Mouse (Mus musculus) embryonic facial prominence, embryonic 15.5 days (tissue): Measurements from ENCODE around the gene Igsf6. TPM values are rescaled to one million over a fixed set of nuclear protein-coding genes. Genes with fewer than 3 reads are reported as not detected.

Experiments
- ATAC-seq: fragments of 200-750 bp; cut with Nextera tagmentation; 2 replicates; pipeline ENCODE4 v1.8.0; 2017; ENCODE audit warnings: low read depth, moderate TSS enrichment; ENCODE audit not compliant: insufficient number of reproducible peaks, low FRiP score, low TSS enrichment
- H3K27ac ChIP-seq: fragments of 300-500 bp; sonication (generic); replicated peaks from 2 replicates; pipeline ENCODE4 v1.5.1; 2015; ENCODE audit warnings: mild to moderate bottlenecking, inconsistent platforms
- H3K27me3 ChIP-seq: fragments of 300-500 bp; sonication (generic); 2 replicates; pipeline ENCODE4 v1.6.1; 2015; ENCODE audit warnings: inconsistent platforms
- H3K36me3 ChIP-seq: fragments of 300-500 bp; sonication (generic); 2 replicates; pipeline ENCODE4 v1.6.1; 2015; ENCODE audit warnings: mild to moderate bottlenecking, inconsistent platforms
- H3K4me1 ChIP-seq: fragments of 300-500 bp; sonication (generic); 2 replicates; pipeline ENCODE4 v1.6.1; 2015; ENCODE audit warnings: inconsistent platforms
- H3K4me2 ChIP-seq: fragments of 300-500 bp; sonication (generic); replicated peaks from 2 replicates; pipeline ENCODE4 v1.6.1; 2015; ENCODE audit warnings: mild to moderate bottlenecking, inconsistent platforms
- H3K4me3 ChIP-seq: fragments of 300-500 bp; sonication (generic); replicated peaks from 2 replicates; pipeline ENCODE4 v1.5.1; 2015; ENCODE audit warnings: mild to moderate bottlenecking, inconsistent platforms
- H3K9ac ChIP-seq: fragments of 300-500 bp; sonication (generic); 2 replicates; pipeline ENCODE4 v1.6.1; 2015; ENCODE audit warnings: inconsistent platforms
- H3K9me3 ChIP-seq: fragments of 300-500 bp; sonication (generic); replicated peaks from 2 replicates; pipeline ENCODE4 v1.6.1; 2016; ENCODE audit warnings: inconsistent platforms
- WGBS: fragments of 180-500 bp; shearing (Covaris S2); methylation state at CpG from one replicate; pipeline ENCODE4 v1.1.7; 2015; 5-methylcytosine and 5-hydroxymethylcytosine counted together
- polyA plus RNA-seq: library from polyadenylated mRNA; unstranded; fragments of >200 nt; fragmentation: Nextera tagmentation; extraction: Ambion mirVana; gene quantifications from 2 replicates; pipeline ENCODE4 v1.2.1, GENCODE M21; 2015

The Igsf6 gene
- polyA plus RNA-seq, 1 experiment from 2014 or later = 3.1 TPM

- no peak overlapping the region for H3K9ac ChIP-seq
- no peak overlapping the region for H3K4me2 ChIP-seq
- no peaks in the 10 kb centered on the region for H3K9me3 ChIP-seq
- H3K36me3 ChIP-seq = peaks cover 8% of the 10 kb centered on the region
- H3K4me1 ChIP-seq = peaks cover 13% of the 10 kb centered on the region; the same call in 1 of the 2 replicates
- no peak overlapping the region for H3K27ac ChIP-seq
- H3K27me3 ChIP-seq = no peaks in the 10 kb centered on the region
- no peak overlapping the region for H3K4me3 ChIP-seq
- WGBS = 59% methylated on average over 9 of the region's 9 CpGs
- ATAC-seq = peak; percentile 64
Measured at GRCm38 (mm10) chr7:121082949-121083513, 8.7 kb upstream of the Igsf6 start.

GRCm38 (mm10) chr7:121081816-121082215 lies 7.4 kb upstream of the Igsf6 start:
- Histone ChIP-seq H3K4me3 (no peak overlapping the region), H3K36me3 (peaks cover 18% of the 10 kb centered on the region), H3K4me1 (peaks cover 13% of the 10 kb centered on the region; the same call in 1 of the 2 replicates), H3K27ac (no peak overlapping the region), H3K9me3 (no peaks in the 10 kb centered on the region), H3K27me3 (no peaks in the 10 kb centered on the region), H3K9ac (no peak overlapping the region), H3K4me2 (no peak overlapping the region)
- WGBS = 44% methylated on average over 2 of the region's 2 CpGs
- ATAC-seq = no peak

GRCm38 (mm10) chr7:121081350-121081749 lies 7.0 kb upstream of the Igsf6 start, which contains the start of gene Otoa:
Gene Otoa (plus strand): TSS chr7:121081650.
- Histone ChIP-seq H3K9me3 (no peaks in the 10 kb centered on the region), H3K4me3 (no peak within 1 kb of the TSS), H3K4me1 (peaks cover 13% of the 10 kb centered on the region; the same call in 1 of the 2 replicates), H3K9ac (no peak within 1 kb of the TSS), H3K36me3 (peaks cover 20% of the 10 kb centered on the region), H3K4me2 (no peak within 1 kb of the TSS), H3K27ac (no peak within 1 kb of the TSS), H3K27me3 (no peaks in the 10 kb centered on the region)
- ATAC-seq = no peak
- 80% methylated on average over 4 of the region's 4 CpGs for WGBS

DNA sequence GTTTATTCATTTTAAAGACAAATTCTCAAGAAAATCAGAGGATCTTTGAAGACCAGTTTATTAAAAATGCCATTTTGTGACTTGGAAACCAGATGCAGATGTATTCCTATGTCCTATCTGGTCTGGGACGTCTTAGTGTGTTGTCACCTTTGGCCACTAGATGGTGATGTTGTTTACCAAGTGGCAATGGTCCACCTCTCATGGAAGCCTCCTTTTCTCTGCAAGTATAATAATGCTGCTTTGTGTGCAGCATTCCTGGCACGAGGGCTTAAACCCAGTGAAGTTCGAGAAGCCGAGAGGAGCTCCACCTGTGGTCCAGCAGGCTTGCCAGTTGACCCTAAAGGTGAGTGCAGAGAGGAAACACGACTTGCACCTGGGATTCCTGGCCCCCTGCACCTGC lies 3.5 kb upstream of the Igsf6 start:
- WGBS = 13% methylated on average over 5 of the region's 5 CpGs
- no peak overlapping the region for H3K9ac ChIP-seq

GRCm38 (mm10) chr7:121077311-121077710 lies 2.9 kb upstream of the Igsf6 start:
- ATAC-seq = no peak
- WGBS = 83% methylated on average over 6 of the region's 6 CpGs
- no peak overlapping the region for H3K27ac ChIP-seq

More for the DNA sequence above, 3.5 kb upstream of the Igsf6 start:
- Histone ChIP-seq H3K36me3 (peaks cover 35% of the 10 kb centered on the region), H3K4me3 (no peak overlapping the region), H3K9me3 (no peaks in the 10 kb centered on the region), H3K4me2 (no peak overlapping the region), H3K4me1 (0 out of 2 replicates have a peak, but pooled peaks cover 2% of the 10 kb centered on the region), H3K27me3 (no peaks in the 10 kb centered on the region), H3K27ac (no peak overlapping the region)
- 0 out of 2 replicates have a peak, but pooled peaks have one; percentile 51 for ATAC-seq

GRCm38 (mm10) chr7:121075416-121075815 lies 1.0 kb upstream of the Igsf6 start:
- Histone ChIP-seq H3K9ac (no peak overlapping the region), H3K4me2 (no peak overlapping the region), H3K36me3 (peaks cover 52% of the 10 kb centered on the region), H3K27me3 (no peaks in the 10 kb centered on the region), H3K4me1 (no peaks in the 10 kb centered on the region), H3K9me3 (no peaks in the 10 kb centered on the region), H3K27ac (no peak overlapping the region), H3K4me3 (no peak overlapping the region)
- 83% methylated on average over 5 of the region's 5 CpGs for WGBS
- no peak for ATAC-seq

More at GRCm38 (mm10) chr7:121077311-121077710, 2.9 kb upstream of the Igsf6 start:
- Histone ChIP-seq H3K36me3 (peaks cover 35% of the 10 kb centered on the region), H3K4me3 (no peak overlapping the region), H3K27me3 (no peaks in the 10 kb centered on the region), H3K4me2 (no peak overlapping the region), H3K4me1 (no peaks in the 10 kb centered on the region), H3K9me3 (no peaks in the 10 kb centered on the region), H3K9ac (no peak overlapping the region)

- H3K4me3 ChIP-seq = no peak overlapping the region
- H3K4me2 ChIP-seq = no peak overlapping the region
- no peaks in the 10 kb centered on the region for H3K27me3 ChIP-seq
- H3K9ac ChIP-seq = no peak overlapping the region
- H3K27ac ChIP-seq = no peak overlapping the region
- ATAC-seq = no peak
- WGBS = 78% methylated on average over 6 of the region's 6 CpGs
- H3K36me3 ChIP-seq = peaks cover 57% of the 10 kb centered on the region
- no peaks in the 10 kb centered on the region for H3K4me1 ChIP-seq
- H3K9me3 ChIP-seq = no peaks in the 10 kb centered on the region
Measured at GRCm38 (mm10) chr7:121074801-121075400, 529 bp upstream of the Igsf6 start.

DNA sequence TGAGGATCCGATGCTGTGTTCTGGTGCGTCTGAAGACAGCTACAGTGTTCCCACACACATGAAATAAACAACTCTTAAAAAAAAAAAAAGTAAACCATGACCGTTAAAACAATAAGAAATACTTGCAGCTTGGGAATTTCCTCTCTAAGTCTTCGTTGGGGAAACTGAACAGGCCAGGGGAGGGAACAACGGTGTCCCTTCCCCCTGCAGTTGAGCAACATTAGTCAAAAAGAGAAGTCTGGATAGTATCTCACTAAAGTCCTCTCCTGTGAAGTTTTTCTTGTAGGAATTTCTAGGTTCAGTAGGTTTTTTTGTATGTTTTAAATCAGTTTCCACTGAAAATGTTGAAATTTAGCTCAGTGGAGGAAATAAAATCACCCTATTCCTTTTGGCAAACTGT lies 1.9 kb downstream of the Igsf6 start:
- Histone ChIP-seq H3K27ac (no peak overlapping the region), H3K9ac (no peak overlapping the region), H3K36me3 (peaks cover 53% of the 10 kb centered on the region), H3K4me2 (no peak overlapping the region), H3K4me1 (no peaks in the 10 kb centered on the region), H3K27me3 (no peaks in the 10 kb centered on the region), H3K4me3 (no peak overlapping the region), H3K9me3 (no peaks in the 10 kb centered on the region)
- ATAC-seq = no peak
- 74% methylated on average over 5 of the region's 5 CpGs for WGBS

DNA sequence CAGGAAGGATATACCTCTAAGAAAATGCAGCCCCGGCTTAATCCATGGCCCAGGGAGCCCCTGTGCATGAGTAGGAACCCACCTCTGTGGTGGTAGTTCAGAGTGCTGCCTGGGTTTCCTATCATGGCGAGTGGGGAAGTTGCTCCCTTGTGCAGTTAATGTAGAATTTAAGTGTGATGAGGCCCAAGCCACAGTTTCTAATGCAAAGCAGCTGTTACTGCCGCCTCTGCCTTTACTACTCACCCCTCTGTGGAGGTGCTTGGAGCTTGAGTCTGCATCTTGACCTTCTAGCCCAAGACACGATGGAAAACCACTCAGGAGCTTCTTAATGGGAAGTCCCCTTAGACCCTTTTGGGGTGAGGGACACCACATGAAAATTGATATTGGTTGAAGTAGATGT lies 3.1 kb downstream of the Igsf6 start:
- H3K36me3 ChIP-seq = peaks cover 46% of the 10 kb centered on the region
- WGBS = 72% methylated on average over 4 of the region's 4 CpGs

GRCm38 (mm10) chr7:121064309-121064708 lies 10.1 kb downstream of the Igsf6 start:
- H3K36me3 ChIP-seq = peaks cover 31% of the 10 kb centered on the region
- no peaks in the 10 kb centered on the region for H3K27me3 ChIP-seq
- H3K9me3 ChIP-seq = no peaks in the 10 kb centered on the region
- WGBS = 59% methylated on average over 4 of the region's 4 CpGs
- no peaks in the 10 kb centered on the region for H3K4me1 ChIP-seq
- H3K4me2 ChIP-seq = no peak overlapping the region
- no peak overlapping the region for H3K9ac ChIP-seq
- ATAC-seq = no peak
- H3K4me3 ChIP-seq = no peak overlapping the region
- no peak overlapping the region for H3K27ac ChIP-seq

More for the DNA sequence above, 3.1 kb downstream of the Igsf6 start:
- H3K4me3 ChIP-seq = no peak overlapping the region
- H3K9me3 ChIP-seq = no peaks in the 10 kb centered on the region
- no peak overlapping the region for H3K4me2 ChIP-seq
- H3K4me1 ChIP-seq = no peaks in the 10 kb centered on the region
- no peak for ATAC-seq
- H3K27ac ChIP-seq = no peak overlapping the region
- no peaks in the 10 kb centered on the region for H3K27me3 ChIP-seq
- H3K9ac ChIP-seq = no peak overlapping the region

DNA sequence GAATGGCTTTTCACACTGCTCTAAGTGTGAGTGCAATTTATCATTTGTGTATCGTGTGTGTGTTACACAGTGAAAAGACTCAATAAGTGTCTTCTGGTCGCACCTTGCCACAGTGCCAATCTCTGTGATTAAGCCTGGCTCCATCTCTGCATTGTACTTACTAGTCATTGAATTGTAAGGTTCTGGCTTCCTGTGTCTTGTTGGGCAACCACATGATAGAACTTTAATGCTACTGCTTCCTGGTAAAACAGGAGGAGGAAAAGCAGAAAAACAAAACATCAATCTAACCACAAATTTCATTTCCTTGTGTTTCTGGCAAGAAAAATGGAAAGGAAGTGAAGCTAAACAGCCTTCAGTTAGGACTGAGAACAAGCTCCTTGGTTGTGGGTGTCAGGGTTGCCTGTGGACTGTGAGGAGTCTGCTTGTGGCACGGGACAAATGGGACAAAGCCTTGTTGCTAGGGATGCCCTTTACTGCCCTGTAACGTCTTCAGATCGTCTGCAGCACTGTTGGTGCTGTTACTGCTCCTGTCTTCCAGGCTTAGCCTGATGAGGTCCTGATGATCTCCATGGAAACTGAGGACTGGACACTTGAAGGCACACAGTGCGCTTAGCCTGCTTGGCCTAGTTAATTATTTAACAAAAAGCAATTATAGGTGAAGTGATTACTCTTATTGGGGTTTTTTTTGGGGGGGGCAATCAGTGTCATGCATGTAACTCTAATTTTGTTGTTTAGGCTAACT lies 14.7 kb downstream of the Igsf6 start:
- 78% methylated on average over 6 of the region's 6 CpGs for WGBS
- Histone ChIP-seq H3K36me3 (peaks cover 45% of the 10 kb centered on the region), H3K4me3 (no peak overlapping the region), H3K27me3 (no peaks in the 10 kb centered on the region), H3K4me1 (no peaks in the 10 kb centered on the region), H3K9ac (no peak overlapping the region), H3K4me2 (no peak overlapping the region), H3K9me3 (no peaks in the 10 kb centered on the region), H3K27ac (no peak overlapping the region)
- no peak for ATAC-seq
